Mouse (Mus musculus) left cerebral cortex, postnatal 25 days (tissue): ENCODE results near the gene Cyp4a32. TPM values are rescaled to one million over a fixed set of nuclear protein-coding genes. Genes with fewer than 3 reads are reported as not detected.
"Not testable (repeated sequence)": the region's sequence is repeated elsewhere in the genome, so short reads cannot be mapped to it uniquely, and the experiment has no call there.

Source experiments
- DNase-seq, 2 experiments: peaks; one replicate each; pipeline ENCODE4 v3.0.0; 2022; ENCODE audit warnings: low spot score in 2 of 2, mixed read lengths in 1 of 2
- intact Hi-C: fragments of 180-260 bp; cut with DNase I; formaldehyde crosslinking; loops from one replicate; pipeline ENCODE4 v1.15.1; 2025
- total RNA-seq, 2 experiments: library from RNA; stranded (reverse); gene quantifications; 2 replicates each; pipeline ENCODE4 v1.2.3; 2021

The Cyp4a32 gene
- not detected for total RNA-seq

- intact Hi-C loops, DNase-seq: not testable (repeated sequence)
These were observed at the start of gene Cyp4a32 for GRCm38 (mm10) chr4:115600611-115601010. TSS of gene Cyp4a32 (plus strand) at chr4:115600969.

GRCm38 (mm10) chr4:115552726-115553125, 48.0 kb upstream of the Cyp4a32 start:
- intact Hi-C loops: loop anchor here (5.0 kb wide), 1 partner anchor 40 kb away; no protein-coding TSS in a partner anchor
- no peak for DNase-seq

- DNase-seq: no peak
- intact Hi-C loops: no loop called here
These were observed 45.3 kb upstream of the Cyp4a32 start for GRCm38 (mm10) chr4:115555513-115555912.

- intact Hi-C loops: no loop called here
- no peak for DNase-seq
These were observed 42.8 kb upstream of the Cyp4a32 start for GRCm38 (mm10) chr4:115557861-115558561.

GRCm38 (mm10) chr4:115561236-115561635, 39.5 kb upstream of the Cyp4a32 start:
- DNase-seq, intact Hi-C loops: not testable (repeated sequence)

- intact Hi-C loops: no loop called here
- DNase-seq: no peak
These were observed 37.4 kb upstream of the Cyp4a32 start, which contains the start of gene Cyp4a31 for GRCm38 (mm10) chr4:115563401-115563800. TSS of gene Cyp4a31 (plus strand) at chr4:115563649.

- intact Hi-C loops, DNase-seq: not testable (repeated sequence)
These were observed 36.1 kb upstream of the Cyp4a32 start for GRCm38 (mm10) chr4:115564469-115565225.

GRCm38 (mm10) chr4:115575255-115575654, 25.5 kb upstream of the Cyp4a32 start:
- no peak for DNase-seq
- intact Hi-C loops: no loop called here

- DNase-seq: no peak
- intact Hi-C loops: no loop called here
These were observed 25.0 kb upstream of the Cyp4a32 start for GRCm38 (mm10) chr4:115575776-115576175.

- intact Hi-C loops: no loop called here
These were observed 17.7 kb upstream of the Cyp4a32 start for GRCm38 (mm10) chr4:115583036-115583435.

GRCm38 (mm10) chr4:115596357-115596756, 4.4 kb upstream of the Cyp4a32 start:
- DNase-seq: no peak
- intact Hi-C loops: no loop called here

More at GRCm38 (mm10) chr4:115583036-115583435, 17.7 kb upstream of the Cyp4a32 start:
- DNase-seq: no peak

- intact Hi-C loops: no loop called here
- no peak for DNase-seq
These were observed 3.9 kb upstream of the Cyp4a32 start for GRCm38 (mm10) chr4:115596824-115597336.

- intact Hi-C loops: no loop called here
- no peak for DNase-seq
These were observed 13.2 kb downstream of the Cyp4a32 start for GRCm38 (mm10) chr4:115614005-115614404.

- intact Hi-C loops, DNase-seq: not testable (repeated sequence)
These were observed 24.8 kb downstream of the Cyp4a32 start for GRCm38 (mm10) chr4:115625560-115625959.

- intact Hi-C loops: no loop called here
- DNase-seq: no peak
These were observed 42.4 kb downstream of the Cyp4a32 start for GRCm38 (mm10) chr4:115642967-115643754.

- intact Hi-C loops: loop anchor here (5.0 kb wide), 1 partner anchor 62 kb away; no protein-coding TSS in a partner anchor
These were observed 44.6 kb downstream of the Cyp4a32 start for GRCm38 (mm10) chr4:115645371-115645770.

GRCm38 (mm10) chr4:115647580-115647979, 46.8 kb downstream of the Cyp4a32 start, which contains the start of gene Cyp4b1:
TSS of gene Cyp4b1 (minus strand) at chr4:115647723.
- intact Hi-C loops: loop anchor here (5.0 kb wide), 1 partner anchor 60 kb away; no protein-coding TSS in a partner anchor

More at GRCm38 (mm10) chr4:115645371-115645770, 44.6 kb downstream of the Cyp4a32 start:
- DNase-seq: no peak

GRCm38 (mm10) chr4:115648752-115649151, 48.0 kb downstream of the Cyp4a32 start:
- intact Hi-C loops: loop anchor here (5.0 kb wide), 1 partner anchor 59 kb away; no protein-coding TSS in a partner anchor
- no peak for DNase-seq

More at GRCm38 (mm10) chr4:115647580-115647979, 46.8 kb downstream of the Cyp4a32 start, which contains the start of gene Cyp4b1:
- DNase-seq: no peak

GRCm38 (mm10) chr4:115649344-115649743, 48.6 kb downstream of the Cyp4a32 start:
- no peak for DNase-seq
- intact Hi-C loops: loop anchor here (5.0 kb wide), 1 partner anchor 58 kb away; no protein-coding TSS in a partner anchor
